Mouse (Mus musculus) CH12.LX (cell line): ENCODE data around the gene Vps51. TPM values are rescaled to one million over a fixed set of nuclear protein-coding genes. Genes with fewer than 3 reads are reported as not detected.
"Not testable (repeated sequence)": the region's sequence is repeated elsewhere in the genome, so short reads cannot be mapped to it uniquely, and the experiment has no call there.

Source experiments
- DNase-seq: peaks from one replicate; pipeline ENCODE4 v3.0.0-alpha.2; 2013; ENCODE audit errors: extremely low read depth
- H3K27ac ChIP-seq: 2 replicates; pipeline ENCODE4 v1.5.1; 2012; ENCODE audit warnings: low read depth, mild to moderate bottlenecking, control low read depth, moderate library complexity; ENCODE audit not compliant: insufficient read depth
- H3K27me3 ChIP-seq: replicated peaks from 2 replicates; pipeline ENCODE3; 2012; ENCODE audit warnings: inconsistent platforms
- H3K36me3 ChIP-seq, 2 experiments: replicated peaks in 1 of 2; 2 replicates each; pipeline versions ENCODE3 to v1.6.1; 2012; ENCODE audit warnings: inconsistent platforms in 1 of 2, low read length in 1 of 2, mild to moderate bottlenecking in 1 of 2, mixed read lengths in 1 of 2, moderate library complexity in 1 of 2; ENCODE audit not compliant: control insufficient read depth in 1 of 2, insufficient read depth in 1 of 2
- H3K4me1 ChIP-seq, 2 experiments: 2 replicates each; pipeline ENCODE4 v1.6.1; 2012; ENCODE audit warnings: inconsistent platforms in 1 of 2, moderate library complexity in 1 of 2; ENCODE audit not compliant: insufficient read depth in 2 of 2, control insufficient read depth in 1 of 2
- H3K4me2 ChIP-seq: 2 replicates; pipeline ENCODE4 v1.6.1; 2012; ENCODE audit warnings: low read depth, mild to moderate bottlenecking, control low read depth; ENCODE audit not compliant: poor library complexity, insufficient read depth, severe bottlenecking
- H3K4me3 ChIP-seq, 3 experiments: fragments of 150-350 bp in 1 of 3; sonication (generic) in 1 of 3; replicated peaks in 1 of 3; 2 replicates each; pipeline versions ENCODE3 to v1.5.1; 2011 to 2012; ENCODE audit warnings: low read depth in 2 of 3, low read length in 2 of 3, mild to moderate bottlenecking in 2 of 3, moderate library complexity in 2 of 3, control low read depth in 1 of 3, improper control_type of control experiment in 1 of 3, inconsistent platforms in 1 of 3, mixed read lengths in 1 of 3; ENCODE audit not compliant: poor library complexity in 1 of 3
- H3K79me2 ChIP-seq: replicated peaks from 2 replicates; pipeline ENCODE4 v1.6.1; 2012; ENCODE audit warnings: mild to moderate bottlenecking, moderate library complexity; ENCODE audit not compliant: control insufficient read depth, poor library complexity, insufficient read depth, severe bottlenecking; ENCODE audit errors: extremely low read depth
- H3K9ac ChIP-seq: 2 replicates; pipeline ENCODE4 v1.6.1; 2012; ENCODE audit warnings: low read depth, mild to moderate bottlenecking, control low read depth, moderate library complexity; ENCODE audit not compliant: insufficient read depth
- H3K9me3 ChIP-seq: replicated peaks from 2 replicates; pipeline ENCODE3; 2012; ENCODE audit warnings: low read length, inconsistent platforms, mixed read lengths
- BHLHE40 ChIP-seq: IDR thresholded peaks from 2 replicates; pipeline ENCODE4 v1.6.1; 2011; ENCODE audit warnings: mild to moderate bottlenecking, low read depth, low read length, improper control_type of control experiment
- CTCF ChIP-seq, 2 experiments: IDR thresholded peaks in 1 of 2; conservative IDR thresholded peaks in 1 of 2; 2 replicates each; pipeline ENCODE4 v1.5.1; 2011 to 2012; ENCODE audit warnings: low read depth in 2 of 2, low read length in 2 of 2, improper control_type of control experiment in 1 of 2, inconsistent platforms in 1 of 2, mild to moderate bottlenecking in 1 of 2, moderate library complexity in 1 of 2
- E2F4 ChIP-seq: IDR thresholded peaks from 2 replicates; pipeline ENCODE4 v1.6.1; 2011; ENCODE audit warnings: low read depth, low read length, improper control_type of control experiment; ENCODE audit not compliant: insufficient replicate concordance
- ETS1 ChIP-seq: conservative IDR thresholded peaks from 2 replicates; pipeline ENCODE4 v1.6.1; 2012; ENCODE audit warnings: low read depth, mild to moderate bottlenecking, inconsistent platforms, low read length, improper control_type of control experiment, moderate library complexity
- GABPA ChIP-seq: IDR thresholded peaks from 2 replicates; pipeline ENCODE4 v1.6.1; 2012; ENCODE audit warnings: low read depth, low read length, improper control_type of control experiment, inconsistent platforms; ENCODE audit not compliant: insufficient replicate concordance
- IRF4 ChIP-seq: IDR thresholded peaks from 2 replicates; pipeline ENCODE4 v1.6.1; 2014; ENCODE audit warnings: low read depth, mild to moderate bottlenecking, inconsistent platforms, low read length, improper control_type of control experiment
- JUN ChIP-seq: IDR thresholded peaks from 2 replicates; pipeline ENCODE4 v1.6.1; 2011; ENCODE audit warnings: low read depth, mild to moderate bottlenecking, low read length, improper control_type of control experiment, moderate library complexity; ENCODE audit not compliant: insufficient read depth
- JUND ChIP-seq: conservative IDR thresholded peaks from 2 replicates; pipeline ENCODE4 v1.6.1; 2011; ENCODE audit warnings: low read depth, low read length, improper control_type of control experiment
- MAFK ChIP-seq: IDR thresholded peaks from 2 replicates; pipeline ENCODE4 v1.6.1; 2011; ENCODE audit warnings: low read length, improper control_type of control experiment; ENCODE audit not compliant: insufficient replicate concordance
- MAX ChIP-seq: IDR thresholded peaks from 2 replicates; pipeline ENCODE4 v1.6.1; 2011; ENCODE audit warnings: low read length, improper control_type of control experiment
- MEF2A ChIP-seq: IDR thresholded peaks from 2 replicates; pipeline ENCODE4 v1.6.1; 2014; ENCODE audit warnings: low read depth, mild to moderate bottlenecking, inconsistent platforms, low read length, improper control_type of control experiment, borderline replicate concordance
- MXI1 ChIP-seq: IDR thresholded peaks from 2 replicates; pipeline ENCODE4 v1.6.1; 2011; ENCODE audit warnings: mild to moderate bottlenecking, low read depth, low read length, improper control_type of control experiment
- MYC ChIP-seq: IDR thresholded peaks from 2 replicates; pipeline ENCODE4 v1.6.1; 2011; ENCODE audit warnings: low read depth, mild to moderate bottlenecking, improper control_type of control experiment, low read length
- NRF1 ChIP-seq: IDR thresholded peaks from 2 replicates; pipeline ENCODE4 v1.6.1; 2014; ENCODE audit warnings: low read depth, mild to moderate bottlenecking, inconsistent platforms, low read length, improper control_type of control experiment, moderate library complexity
- RAD21 ChIP-seq: IDR thresholded peaks from 2 replicates; pipeline ENCODE4 v1.6.1; 2011; ENCODE audit warnings: low read depth, mild to moderate bottlenecking, low read length, improper control_type of control experiment, moderate library complexity
- SIN3A ChIP-seq: IDR thresholded peaks from 2 replicates; pipeline ENCODE4 v1.6.1; 2012; ENCODE audit warnings: low read length, improper control_type of control experiment, inconsistent platforms
- SMC3 ChIP-seq: IDR thresholded peaks from 2 replicates; pipeline ENCODE4 v1.6.1; 2011; ENCODE audit warnings: low read depth, low read length, improper control_type of control experiment
- TBP ChIP-seq: conservative IDR thresholded peaks from 2 replicates; pipeline ENCODE4 v1.6.1; 2011; ENCODE audit warnings: low read depth, low read length, improper control_type of control experiment
- ZMIZ1 ChIP-seq: IDR thresholded peaks from 2 replicates; pipeline ENCODE4 v1.6.1; 2012; ENCODE audit warnings: low read depth, mild to moderate bottlenecking, inconsistent platforms, low read length, improper control_type of control experiment
- dilution Hi-C: fragments of 300-500 bp; cut with MboI; formaldehyde crosslinking; loops from 2 replicates; pipeline ENCODE4 v1.14.3; 2020; ENCODE audit warnings: low sequenced_read_pairs; ENCODE audit not compliant: extremely low pct_unique_long_range_greater_than_20kb, extremely low pct_ligation_motif_present
- in situ Hi-C: fragments of 300-500 bp; cut with MboI; formaldehyde crosslinking; loops from 3 replicates; pipeline ENCODE4 v1.14.3; 2019; ENCODE audit warnings: low sequenced_read_pairs, low pct_ligation_motif_present, low pct_unique_long_range_greater_than_20kb, mixed read lengths
- polyA plus RNA-seq: library from polyadenylated mRNA; unstranded; fragments of >175 nt; gene quantifications from 2 replicates; pipeline ENCODE4 v1.2.1, GENCODE M21; 2012; ENCODE audit warnings: low read depth; ENCODE audit not compliant: insufficient read length
- total RNA-seq, 2 experiments: library from RNA; depleted of rRNA; stranded (reverse); fragments of 300-350 nt in 1 of 2; fragments of >200 nt in 1 of 2; gene quantifications; 2 replicates each; pipeline ENCODE4 v1.2.3; 2012 to 2014

Gene Vps51
- total and polyA plus RNA-seq, 3 experiments = 37.7 to 51.2 (median 48.2) TPM

DNA sequence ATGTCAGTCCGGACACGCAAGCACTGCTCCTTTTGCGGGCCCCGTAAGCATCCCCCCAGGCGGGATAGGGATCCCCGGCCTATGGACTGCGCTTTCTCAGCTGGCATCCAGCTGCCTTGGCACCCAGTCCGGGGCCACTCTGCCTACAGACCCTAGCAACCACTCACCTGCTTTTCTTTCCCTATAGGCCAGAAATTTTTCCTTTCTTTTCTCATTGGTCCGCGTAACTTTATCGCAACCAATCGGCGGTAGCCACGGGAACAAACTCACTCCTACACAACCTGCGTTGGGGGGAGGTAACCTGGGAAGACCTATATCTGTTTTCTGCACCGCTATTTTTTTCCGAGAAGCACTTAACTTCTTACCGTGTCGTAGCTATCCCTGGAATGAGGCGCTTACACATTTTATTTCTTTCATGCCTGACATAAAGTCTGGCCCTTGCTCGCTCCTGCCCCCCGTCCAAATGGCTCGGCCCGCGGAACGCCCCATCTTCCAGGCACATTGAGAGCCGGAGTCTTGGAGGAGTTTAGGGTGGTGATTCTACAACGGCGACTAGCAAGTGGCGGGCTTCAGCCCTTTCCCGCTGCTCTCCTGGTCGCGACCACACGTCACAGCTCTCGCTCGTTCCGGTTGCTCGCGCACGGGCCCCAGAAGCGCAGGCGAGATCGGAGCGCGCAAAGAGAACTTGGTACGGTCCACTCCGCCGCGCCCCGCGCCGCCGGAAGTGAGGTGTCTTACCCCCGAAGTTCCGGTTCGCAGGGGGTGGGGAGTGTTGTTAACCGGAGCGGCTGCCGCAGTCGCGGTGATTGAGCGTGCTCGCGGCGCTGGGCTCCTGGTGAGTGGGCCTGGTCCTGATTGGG, 30.5 kb downstream of the Vps51 start, which contains the start of gene Syvn1 (continued):
- TF ChIP-seq MEF2A = no peak; the same call in 1 of the 2 replicates
- peak; percentile 26; the same call in 1 of the 2 replicates for TF ChIP-seq BHLHE40
- TF ChIP-seq MAFK = no peak
- peak; percentile 91 for TF ChIP-seq ZMIZ1
- TF ChIP-seq ETS1 = no peak; the same call in 1 of the 2 replicates
- TF ChIP-seq MAX = no peak; the same call in none of the 2 replicates
- no peak for TF ChIP-seq GABPA
- TF ChIP-seq E2F4 = no peak; the same call in 1 of the 2 replicates
- peak; percentile 59 for TF ChIP-seq MXI1
- peak; percentile 64 for TF ChIP-seq NRF1

DNA sequence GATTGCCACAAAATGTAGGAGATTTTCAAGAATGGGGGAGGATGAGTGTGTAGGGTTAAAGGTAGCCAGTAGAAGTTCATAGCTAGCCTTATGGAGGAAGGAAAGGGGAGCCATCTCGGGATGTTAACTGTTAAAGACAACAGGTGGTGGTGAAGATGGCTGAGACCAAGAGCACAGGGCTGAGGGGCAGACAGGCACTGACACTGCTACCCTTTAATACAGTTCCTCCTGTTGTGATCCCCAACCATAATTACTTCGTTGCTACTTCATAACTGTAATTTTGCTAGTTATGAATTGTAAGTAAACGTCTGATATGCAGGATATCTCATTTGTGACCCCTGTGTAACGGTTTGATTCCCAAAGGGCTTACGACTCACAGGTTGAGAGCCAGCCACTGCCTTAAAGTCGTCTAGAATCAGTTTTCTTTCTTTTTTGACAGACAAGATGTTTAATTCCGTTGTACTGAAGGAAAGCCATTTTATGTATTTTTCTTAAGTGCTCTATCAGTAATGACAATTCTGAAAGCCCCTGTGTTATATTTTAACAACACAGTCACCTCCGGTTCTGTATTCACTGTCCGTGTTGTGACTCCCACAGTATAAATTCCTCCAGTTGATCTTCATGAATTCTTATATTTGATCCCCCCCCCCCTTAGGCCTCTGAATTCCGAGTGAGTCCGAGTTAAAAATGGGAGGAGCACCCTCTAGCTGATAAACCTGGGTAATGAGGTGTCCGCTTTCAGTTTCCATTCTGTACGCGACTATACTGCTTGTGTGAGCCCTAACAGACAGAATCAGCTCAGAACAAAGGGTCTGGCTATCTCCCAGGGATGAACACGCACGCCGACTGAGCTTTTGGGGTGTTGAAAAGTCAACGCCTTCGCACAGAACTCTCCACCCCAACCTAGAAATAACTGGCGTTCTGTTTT, 31.4 kb downstream of the Vps51 start:
- peak; percentile 65 for DNase-seq
- H3K4me3 ChIP-seq = peak overlapping the region; percentile 82 to 99 (median 98)
- peaks cover 36% of the 10 kb centered on the region for H3K79me2 ChIP-seq
- in situ Hi-C loops = no loop called here
- H3K9me3 ChIP-seq = no peaks in the 10 kb centered on the region
- TF ChIP-seq IRF4 (peak; percentile 53; the same call in 1 of the 2 replicates), MAX (no peak; the same call in 1 of the 2 replicates), TBP (peak; percentile 57), CTCF (conservative IDR thresholded peaks at IDR 0.05 in 1 of 2, IDR thresholded peaks at IDR 0.05 in 1 of 2; ENCODE audit: low read depth in 2 of 2, low read length in 2 of 2) (peak in 1 of 2 experiments; percentile 34; a peak in 2 of 4 replicates)
- peak overlapping the region; percentile 97 for H3K9ac ChIP-seq
- peak overlapping the region; percentile 59 for H3K4me2 ChIP-seq
- peaks cover 29 to 52% of the 10 kb centered on the region in 2 experiments for H3K4me1 ChIP-seq
- peaks cover 23 to 26% of the 10 kb centered on the region in 2 experiments for H3K36me3 ChIP-seq
- dilution Hi-C loops = no loop called here
- H3K27ac ChIP-seq = peak overlapping the region; percentile 99
- no peaks in the 10 kb centered on the region for H3K27me3 ChIP-seq

DNA sequence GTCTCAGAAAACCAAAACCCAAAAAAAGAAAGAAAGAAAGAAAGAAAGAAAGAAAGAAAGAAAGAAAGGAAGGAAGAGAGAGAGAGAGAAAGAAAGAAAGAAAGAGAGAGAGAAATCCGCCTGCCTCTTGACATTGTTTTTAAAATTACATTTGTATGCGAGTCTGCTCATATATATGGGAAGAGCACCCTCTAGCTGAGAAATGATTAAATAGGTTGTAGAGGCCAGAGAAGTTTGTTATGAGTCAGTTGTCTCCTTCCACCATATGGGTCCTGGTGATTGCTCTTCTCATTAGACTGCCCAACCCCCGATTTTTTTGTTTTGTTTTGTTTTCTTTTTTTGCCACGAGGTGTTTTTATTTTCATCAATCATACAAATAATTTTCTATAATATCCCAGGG, 32.9 kb downstream of the Vps51 start:
- in situ Hi-C loops, H3K4me3 ChIP-seq, H3K9me3 ChIP-seq, H3K27me3 ChIP-seq, H3K27ac ChIP-seq, dilution Hi-C loops: not testable (repeated sequence)
- Histone ChIP-seq H3K4me1 (peaks cover 14 to 37% of the 10 kb centered on the region in 2 experiments), H3K9ac (0 out of 2 replicates have a peak overlapping the region, but pooled peaks have one; percentile 3), H3K36me3 (peaks cover 8 to 11% of the 10 kb centered on the region in 2 experiments), H3K79me2 (peaks cover 22% of the 10 kb centered on the region), H3K4me2 (peak overlapping the region; percentile 38; the same call in 1 of the 2 replicates)
- DNase-seq = peak; percentile 68
- peak; percentile 61 for TF ChIP-seq MYC
- TF ChIP-seq JUND = peak; percentile 76
- TF ChIP-seq TBP = 0 out of 2 replicates have a peak, but pooled peaks have one; percentile 37
- TF ChIP-seq IRF4 = peak; percentile 75; the same call in 1 of the 2 replicates
- TF ChIP-seq RAD21 = peak; percentile 78
- peak in 1 of 2 experiments; percentile 76; a peak in 3 of 4 replicates for TF ChIP-seq CTCF (conservative IDR thresholded peaks at IDR 0.05 in 1 of 2, IDR thresholded peaks at IDR 0.05 in 1 of 2; ENCODE audit: low read depth in 2 of 2, low read length in 2 of 2)
- peak; percentile 60 for TF ChIP-seq SMC3
- TF ChIP-seq SIN3A = peak; percentile 55
- TF ChIP-seq JUN = peak; percentile 40; the same call in 1 of the 2 replicates
